23 mouse cellular contexts compared by ENCODE assay signal in genomic region chr12:105823472-105823871, GRCm38 (mm10). TPM values are rescaled to one million over a fixed set of nuclear protein-coding genes. Genes with fewer than 3 reads are reported as not detected.
DNase-seq lines count a peak whose midpoint lies in the region; ATAC-seq lines count a peak whose summit lies in the region.
"Had no signal": no experiment of that assay in that cellular context is flagged by ENCODE, and none has a peak within 500 bp of the region (broad histone marks: within the 10 kb centered on the region; RNA-seq: fewer than 3 reads in every experiment).

No protein-coding gene starts in this region.

- DNase-seq in lung, postnatal 36 days, result peak; percentile 15
- DNase-seq in lung, adult 18-20 months, result no peak
- no peak for DNase-seq in right cerebral cortex, postnatal 25 days
- no peak for DNase-seq in thymus, postnatal 14 days
- DNase-seq in embryo, embryonic 11 days, result no peak
- DNase-seq: adrenal gland, adult 8-10 months; adrenal gland, postnatal 36 days; B cell, adult 2 months; cerebellum, adult 11 months; cerebellum, adult 2 months; cerebellum, adult 9-11 months; cerebellum, postnatal 25 days; gastrocnemius, postnatal 25 days; heart, adult 2 months; heart, postnatal 14 days; heart, postnatal 4 days had no signal

- ATAC-seq in granulocyte monocyte progenitor cell, adult 5-6 weeks (replicated peaks; ENCODE audit: poor library complexity, severe bottlenecking), result peak; percentile 67
- ATAC-seq in megakaryocyte progenitor cell, adult 5-6 weeks (replicated peaks; ENCODE audit: poor library complexity), result 0 out of 2 replicates have a peak, but pooled peaks have one; percentile 20
- ATAC-seq: activated CD4-positive, CD25-positive, alpha-beta regulatory T cell, adult 4 months; forebrain, embryonic 13.5 days; forebrain, embryonic 16.5 days; hindbrain, postnatal 0 days; inflammation-experienced regulatory T-cells, adult 6 months had no signal

RNA-seq across cellular contexts. Expression of gene Papola, which starts 39.0 kb away (rescaled TPM):
- total RNA-seq in granulocyte monocyte progenitor cell, adult 5-6 weeks (2014; fragmentation: Nextera tagmentation), result 143 and 209 TPM in 2 replicates
- 111 and 138 TPM in 2 replicates for total RNA-seq in granulocyte monocyte progenitor cell, adult 5-6 weeks (2017)
- 223 and 232 TPM in 2 replicates for total RNA-seq in megakaryocyte progenitor cell, adult 5-6 weeks (2015)
- total RNA-seq in megakaryocyte progenitor cell, adult 5-6 weeks (2017), result 104 and 140 TPM in 2 replicates
